Mouse (Mus musculus): ENCODE results near the gene Pik3cd.

DNA sequence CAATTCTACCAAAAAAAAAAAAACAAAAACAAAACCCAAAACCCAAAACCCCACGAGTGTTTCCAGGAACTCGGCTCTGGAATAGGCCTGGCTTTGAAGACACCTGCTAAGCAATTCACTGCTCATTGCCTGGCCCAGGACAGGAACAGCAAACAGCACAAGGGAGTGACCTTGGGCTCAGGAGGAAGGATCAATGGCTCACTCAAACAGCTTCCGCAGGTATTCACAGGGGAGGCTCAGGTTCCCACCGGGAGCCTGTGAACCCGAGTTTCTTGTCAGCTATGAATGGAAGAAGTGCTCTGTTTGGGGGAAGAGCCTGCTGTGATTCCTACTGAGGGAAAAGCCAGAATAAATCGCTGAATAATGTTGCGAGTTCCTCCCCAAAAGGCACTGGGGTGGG, 18.5 kb downstream of the Pik3cd start:
- TF ChIP-seq CTCF (IDR thresholded peaks at IDR 0.05; ENCODE audit: control insufficient read depth, insufficient read depth, low read length) (no peak), POLR2A (IDR thresholded peaks at IDR 0.05; ENCODE audit: borderline replicate concordance, control insufficient read depth, low read depth, low read length) (no peak)
